8 mouse cellular contexts compared by ENCODE assay signal in genomic region chr11:113498889-113499288, GRCm38 (mm10).
DNase-seq lines count a peak whose midpoint lies in the region; ATAC-seq and TF ChIP-seq lines count a peak whose summit lies in the region.

No protein-coding gene starts in this region.

- WGBS in heart, postnatal 0 days: 62% methylated on average over 9 of the region's 9 CpGs
- 56% methylated on average over 9 of the region's 9 CpGs for WGBS in small intestine, adult 2 months

- H3K4me1 ChIP-seq in heart, postnatal 0 days (ENCODE audit: control insufficient read depth, insufficient read depth): no peaks in the 10 kb centered on the region
- peaks cover 5% of the 10 kb centered on the region for H3K4me1 ChIP-seq in small intestine, adult 2 months (ENCODE audit: control insufficient read depth, insufficient read depth, insufficient read length, low read length)

- ATAC-seq in heart, postnatal 0 days (ENCODE audit: insufficient read depth, low read depth): no peak

- no peaks in the 10 kb centered on the region for H3K36me3 ChIP-seq in heart, postnatal 0 days (replicated peaks; ENCODE audit: control insufficient read depth, insufficient read depth, low read length)
- no peaks in the 10 kb centered on the region for H3K36me3 ChIP-seq in small intestine, adult 2 months (ENCODE audit: control insufficient read depth, insufficient read depth, low read length)

- peak; percentile 41 for TF ChIP-seq CTCF in heart, postnatal 0 days (IDR thresholded peaks at IDR 0.05; ENCODE audit: low read depth)
- peak; percentile 68; the same call in 1 of the 2 replicates for TF ChIP-seq CTCF in small intestine, adult 2 months (IDR thresholded peaks at IDR 0.05; ENCODE audit: extremely low read depth, insufficient read length, insufficient replicate concordance, low read depth, low read length)

- DNase-seq in heart, postnatal 0 days (ENCODE audit: low spot score): no peak
- DNase-seq in heart, adult 11 months: no peak
- DNase-seq in CD4-positive, CD25-positive, alpha-beta regulatory T cell, adult 2 months (ENCODE audit: low read depth, low spot score): peak; percentile 79
- peak; percentile 57 for DNase-seq in adrenal gland, adult 2 months
- peak; percentile 68 to 72 for DNase-seq in kidney, postnatal 25 days
- DNase-seq in right cerebral cortex, postnatal 10 days (ENCODE audit: low spot score in 2 of 2): no peak
- DNase-seq in frontal cortex, postnatal 14 days (ENCODE audit: low spot score in 2 of 2): no peak

- H3K4me2 ChIP-seq in heart, postnatal 0 days (ENCODE audit: low read depth, low read length): no peak overlapping the region

- no peak overlapping the region for H3K27ac ChIP-seq in heart, postnatal 0 days (ENCODE audit: low read depth)
- no peak overlapping the region for H3K27ac ChIP-seq in small intestine, adult 2 months (ENCODE audit: insufficient read depth, low read depth, low read length)

- TF ChIP-seq POLR2A in small intestine, adult 2 months (IDR thresholded peaks at IDR 0.05; ENCODE audit: low read depth, low read length): no peak

- H3K4me3 ChIP-seq in heart, postnatal 0 days (ENCODE audit: low read depth, low read length): no peak overlapping the region
- no peak overlapping the region for H3K4me3 ChIP-seq in small intestine, adult 2 months (ENCODE audit: low read depth, low read length)

- no peaks in the 10 kb centered on the region for H3K27me3 ChIP-seq in heart, postnatal 0 days (ENCODE audit: control insufficient read depth, insufficient read depth, low read length)
- H3K27me3 ChIP-seq in small intestine, adult 2 months (ENCODE audit: control insufficient read depth, insufficient read depth, low read length): no peaks in the 10 kb centered on the region

- H3K9me3 ChIP-seq in heart, postnatal 0 days (replicated peaks; ENCODE audit: control insufficient read depth, low read length): no peaks in the 10 kb centered on the region

- no peak overlapping the region for H3K9ac ChIP-seq in heart, postnatal 0 days (replicated peaks; ENCODE audit: low read depth, low read length)

- no peak for TF ChIP-seq EP300 in heart, postnatal 0 days (IDR thresholded peaks at IDR 0.05; ENCODE audit: low read depth)

Comparison
In these comparisons a context has a peak if more than half of its experiments do, and no peak if none do; other contexts are left out.
1. DNase-seq: peak in CD4-positive, CD25-positive, alpha-beta regulatory T cell, adult 2 months (single experiment), adrenal gland, adult 2 months (single experiment) and kidney, postnatal 25 days (2 of 2); none in heart, postnatal 0 days (single experiment), heart, adult 11 months (single experiment), right cerebral cortex, postnatal 10 days (0 of 2) and frontal cortex, postnatal 14 days (0 of 2).